Mouse (Mus musculus): ENCODE measurements around the gene Cyp2f2. TPM values are rescaled to one million over a fixed set of nuclear protein-coding genes. Genes with fewer than 3 reads are reported as not detected.

The Cyp2f2 gene
- polyA plus RNA-seq, 1 experiment from 2014 or later, result not detected

DNA sequence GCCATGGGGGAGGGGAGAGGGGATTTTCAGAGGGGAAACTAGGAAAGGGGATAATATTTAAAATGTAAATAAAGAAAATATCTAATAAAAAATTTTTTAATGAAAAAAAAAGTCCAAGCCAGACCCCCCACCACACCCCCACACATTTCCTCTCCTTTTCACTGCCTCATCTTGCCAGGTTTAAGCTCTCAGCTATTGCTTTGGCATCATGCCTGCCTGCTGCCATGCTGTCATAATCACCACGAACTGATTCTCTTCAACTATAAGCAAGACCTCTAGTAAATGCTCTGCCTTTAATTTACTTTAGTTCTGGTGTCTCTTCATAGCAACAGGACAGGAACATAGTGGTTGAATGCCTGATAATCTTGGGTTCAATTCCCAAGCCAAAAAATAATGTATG lies 62.8 kb downstream of the Cyp2f2 start:
- no peaks in the 10 kb centered on the region for H3K9me3 ChIP-seq (replicated peaks; ENCODE audit: control insufficient read depth, low read length)
- ATAC-seq (replicated peaks; ENCODE audit: insufficient number of reproducible peaks, low FRiP score, low TSS enrichment, low read depth), result no peak
- H3K36me3 ChIP-seq (replicated peaks; ENCODE audit: control insufficient read depth, insufficient read depth, low read depth, low read length), result peaks cover 11% of the 10 kb centered on the region
- DNase-seq (ENCODE audit: low spot score), result no peak
- H3K4me1 ChIP-seq (ENCODE audit: control insufficient read depth, insufficient read depth, low read length), result no peaks in the 10 kb centered on the region
- H3K4me3 ChIP-seq (ENCODE audit: low read depth, low read length), result no peak overlapping the region
- WGBS, result 82% methylated on average over 1 of the region's 1 CpGs
- H3K27me3 ChIP-seq (ENCODE audit: control insufficient read depth, insufficient read depth, low read length), result no peaks in the 10 kb centered on the region
- H3K4me2 ChIP-seq (ENCODE audit: low read depth, low read length), result no peak overlapping the region
- no peak overlapping the region for H3K9ac ChIP-seq (replicated peaks; ENCODE audit: low read length)
- H3K27ac ChIP-seq (replicated peaks; ENCODE audit: low read depth, low read length), result no peak overlapping the region

Small RNA genes lying within 50 kb of the gene (microRNA-seq; reads per million reads assigned to microRNA genes)
- 1.4 reads per million for gene Mir3101 (ENCODE audit: borderline number of aligned reads)

Other genes with a start within 250 kb of the Cyp2f2 start
- gene Cyp2a22, start 180.5 kb upstream of the Cyp2f2 start, polyA plus RNA-seq (2014; fragmentation: Nextera tagmentation; extraction: Ambion mirVana), result not detected in 2 replicates
- gene Cyp2a12, start 90.8 kb upstream of the Cyp2f2 start, polyA plus RNA-seq (2014; fragmentation: Nextera tagmentation; extraction: Ambion mirVana), result not detected in 2 replicates
- gene Cyp2t4, start 33.8 kb downstream of the Cyp2f2 start, polyA plus RNA-seq (2014; fragmentation: Nextera tagmentation; extraction: Ambion mirVana), result 0.13 TPM in 1 of 2 replicates, not detected in the other
- 33.3 and 36.5 TPM in 2 replicates for gene Egln2, start 46.9 kb downstream of the Cyp2f2 start, polyA plus RNA-seq (2014; fragmentation: Nextera tagmentation; extraction: Ambion mirVana)
- 49.3 and 51.3 TPM in 2 replicates for gene Rab4b, start 59.0 kb downstream of the Cyp2f2 start, polyA plus RNA-seq (2014; fragmentation: Nextera tagmentation; extraction: Ambion mirVana)
- not detected in 2 replicates for gene Gm21983, start 61.2 kb downstream of the Cyp2f2 start, polyA plus RNA-seq (2014; fragmentation: Nextera tagmentation; extraction: Ambion mirVana)
- gene Mia, start 61.2 kb downstream of the Cyp2f2 start, polyA plus RNA-seq (2014; fragmentation: Nextera tagmentation; extraction: Ambion mirVana), result 4.4 and 5.1 TPM in 2 replicates
- 2.4 and 3.2 TPM in 2 replicates for gene BC024978, start 75.9 kb downstream of the Cyp2f2 start, polyA plus RNA-seq (2014; fragmentation: Nextera tagmentation; extraction: Ambion mirVana)
- gene Snrpa, start 76.4 kb downstream of the Cyp2f2 start, polyA plus RNA-seq (2014; fragmentation: Nextera tagmentation; extraction: Ambion mirVana), result 355 and 379 TPM in 2 replicates
- 6.0 and 6.2 TPM in 2 replicates for gene Itpkc, start 108.8 kb downstream of the Cyp2f2 start, polyA plus RNA-seq (2014; fragmentation: Nextera tagmentation; extraction: Ambion mirVana)
- 14.4 and 14.9 TPM in 2 replicates for gene Coq8b, start 113.1 kb downstream of the Cyp2f2 start, polyA plus RNA-seq (2014; fragmentation: Nextera tagmentation; extraction: Ambion mirVana)
- gene Numbl, start 138.5 kb downstream of the Cyp2f2 start, polyA plus RNA-seq (2014; fragmentation: Nextera tagmentation; extraction: Ambion mirVana), result 9.5 and 11.2 TPM in 2 replicates
- gene Ltbp4, start 217.8 kb downstream of the Cyp2f2 start, polyA plus RNA-seq (2014; fragmentation: Nextera tagmentation; extraction: Ambion mirVana), result 6.3 and 6.6 TPM in 2 replicates
- 50.2 and 57.5 TPM in 2 replicates for gene Shkbp1, start 236.1 kb downstream of the Cyp2f2 start, polyA plus RNA-seq (2014; fragmentation: Nextera tagmentation; extraction: Ambion mirVana)
- 0.45 TPM in 1 of 2 replicates, not detected in the other for gene Gm20479, start 237.5 kb downstream of the Cyp2f2 start, polyA plus RNA-seq (2014; fragmentation: Nextera tagmentation; extraction: Ambion mirVana)